ENCODE assay signal across 16 mouse cellular contexts in genomic region chr10:119192598-119193372, GRCm38 (mm10). TPM values are rescaled to one million over a fixed set of nuclear protein-coding genes. Genes with fewer than 3 reads are reported as not detected.
DNase-seq lines count a peak whose midpoint lies in the region; ATAC-seq and TF ChIP-seq lines count a peak whose summit lies in the region.
"Had no signal": no experiment of that assay in that cellular context is flagged by ENCODE, and none has a peak within 500 bp of the region (broad histone marks: within the 10 kb centered on the region; RNA-seq: fewer than 3 reads in every experiment).

No protein-coding gene starts in this region.

- 14% methylated on average over 8 of the region's 8 CpGs for WGBS in heart, embryonic 16.5 days
- WGBS in liver, embryonic 15.5 days (ENCODE audit: insufficient replicate concordance) = 14% methylated on average over 8 of the region's 8 CpGs

- peak; percentile 81 for ATAC-seq in G1E (ENCODE audit: extremely low read depth, insufficient number of reproducible peaks, low FRiP score, poor library complexity, severe bottlenecking)
- ATAC-seq in common myeloid progenitor, adult 5-6 weeks (replicated peaks; ENCODE audit: low read depth, poor library complexity, severe bottlenecking) = peak; percentile 81
- ATAC-seq in heart, embryonic 16.5 days (replicated peaks; ENCODE audit: extremely low read depth, insufficient read depth, low FRiP score) = peak; percentile 89
- ATAC-seq in liver, embryonic 15.5 days (ENCODE audit: insufficient read depth) = peak; percentile 66

- H3K9ac ChIP-seq in heart, embryonic 16.5 days (ENCODE audit: low read length) = peak overlapping the region; percentile 28; the same call in 1 of the 2 replicates
- H3K9ac ChIP-seq in liver, embryonic 15.5 days = no peak overlapping the region
- H3K9ac ChIP-seq: lung, embryonic 14.5 days had no signal

- H3K27ac ChIP-seq in heart, embryonic 16.5 days (ENCODE audit: low read length) = peak overlapping the region; percentile 86
- H3K27ac ChIP-seq in liver, embryonic 15.5 days (replicated peaks) = no peak overlapping the region
- H3K27ac ChIP-seq: embryonic facial prominence, embryonic 10.5 days had no signal

- H3K4me3 ChIP-seq in G1E (ENCODE audit: low read depth, low read length) = no peak overlapping the region
- H3K4me3 ChIP-seq in heart, embryonic 16.5 days (ENCODE audit: low read length) = no peak overlapping the region
- H3K4me3 ChIP-seq in liver, embryonic 15.5 days (replicated peaks) = no peak overlapping the region
- H3K4me3 ChIP-seq: embryonic facial prominence, embryonic 10.5 days had no signal

- no peaks in the 10 kb centered on the region for H3K27me3 ChIP-seq in G1E (ENCODE audit: insufficient read depth, low read length)
- H3K27me3 ChIP-seq in heart, embryonic 16.5 days (ENCODE audit: control insufficient read depth, insufficient read depth, low read length) = no peaks in the 10 kb centered on the region
- no peaks in the 10 kb centered on the region for H3K27me3 ChIP-seq in liver, embryonic 15.5 days
- H3K27me3 ChIP-seq: CH12.LX had no signal

- H3K9me3 ChIP-seq in G1E (replicated peaks) = no peaks in the 10 kb centered on the region
- no peaks in the 10 kb centered on the region for H3K9me3 ChIP-seq in heart, embryonic 16.5 days (replicated peaks; ENCODE audit: control insufficient read depth, low read length)
- no peaks in the 10 kb centered on the region for H3K9me3 ChIP-seq in liver, embryonic 15.5 days (replicated peaks)
- H3K9me3 ChIP-seq: embryonic facial prominence, embryonic 10.5 days had no signal

- TF ChIP-seq CTCF in G1E (IDR thresholded peaks at IDR 0.05; ENCODE audit: low read depth, low read length) = no peak

- H3K4me2 ChIP-seq in heart, embryonic 16.5 days (ENCODE audit: low read depth, low read length) = peak overlapping the region; percentile 46
- H3K4me2 ChIP-seq in liver, embryonic 15.5 days = no peak overlapping the region; the same call in 1 of the 2 replicates
- H3K4me2 ChIP-seq: lung, embryonic 14.5 days had no signal

- peak; percentile 20 for DNase-seq in G1E (ENCODE audit: low spot score)
- DNase-seq in retina, postnatal 1 day = no peak
- DNase-seq in cerebellum, postnatal 14 days = no peak
- no peak for DNase-seq in gastrocnemius, postnatal 25 days
- no peak for DNase-seq in kidney, adult 18-20 months
- DNase-seq: adrenal gland, postnatal 36 days; cerebellum, adult 18-20 months; gastrocnemius, postnatal 10 days; lung, embryonic 14.5 days; right cerebral cortex, postnatal 4 days; thymus, postnatal 4 days had no signal

- peaks cover 12% of the 10 kb centered on the region for H3K36me3 ChIP-seq in G1E (replicated peaks)
- H3K36me3 ChIP-seq in heart, embryonic 16.5 days (ENCODE audit: control insufficient read depth, insufficient read depth) = peaks cover 5% of the 10 kb centered on the region; the same call in 1 of the 2 replicates
- no peaks in the 10 kb centered on the region for H3K36me3 ChIP-seq in liver, embryonic 15.5 days (replicated peaks)

- peaks cover 21% of the 10 kb centered on the region for H3K4me1 ChIP-seq in G1E (ENCODE audit: insufficient read depth, low read depth, low read length)
- H3K4me1 ChIP-seq in heart, embryonic 16.5 days (ENCODE audit: control insufficient read depth, insufficient read depth, low read length) = peaks cover 11% of the 10 kb centered on the region; the same call in 1 of the 2 replicates
- peaks cover 7% of the 10 kb centered on the region for H3K4me1 ChIP-seq in liver, embryonic 15.5 days (replicated peaks)
- H3K4me1 ChIP-seq: embryonic facial prominence, embryonic 10.5 days had no signal

RNA-seq across cellular contexts. Expression of gene Cand1, which starts 47.1 kb away (rescaled TPM):
- 195 and 212 TPM in 2 replicates for total RNA-seq in G1E (2014; fragmentation: Nextera tagmentation)
- 95.0 and 99.7 TPM in 2 replicates for total RNA-seq in G1E (2017)
- polyA plus RNA-seq in G1E (2012) = 40.9 and 51.1 TPM in 2 replicates
- 57.5 and 64.1 TPM in 2 replicates for total RNA-seq in common myeloid progenitor, adult 5-6 weeks (2017)
- polyA plus RNA-seq in heart, embryonic 16.5 days (2015; fragmentation: Nextera tagmentation; extraction: Ambion mirVana) = 34.6 and 37.6 TPM in 2 replicates
- polyA plus RNA-seq in liver, embryonic 15.5 days (2015; fragmentation: Nextera tagmentation; extraction: Ambion mirVana) = 14.7 and 16.0 TPM in 2 replicates
- total RNA-seq in gastrocnemius, postnatal 25 days (2021) = 10 to 100 TPM; 17.3 TPM
